Mouse (Mus musculus) midbrain, embryonic 15.5 days (tissue): Measurements from ENCODE around the gene Nipa1. TPM values are rescaled to one million over a fixed set of nuclear protein-coding genes. Genes with fewer than 3 reads are reported as not detected.
A peak's percentile ranks its signal among the peaks of the same experiment; 100 is the strongest.

Experiments
- ATAC-seq: fragments of 200-750 bp; cut with Nextera tagmentation; replicated peaks from 2 replicates; pipeline ENCODE4 v1.8.0; 2017; ENCODE audit warnings: moderate TSS enrichment
- H3K27ac ChIP-seq: fragments of 300-500 bp; sonication (generic); 2 replicates; pipeline ENCODE4 v1.5.1; 2015; ENCODE audit warnings: mild to moderate bottlenecking, inconsistent platforms
- H3K27me3 ChIP-seq: fragments of 300-500 bp; sonication (generic); replicated peaks from 2 replicates; pipeline ENCODE4 v1.6.1; 2015; ENCODE audit warnings: inconsistent platforms
- H3K36me3 ChIP-seq: fragments of 300-500 bp; sonication (generic); replicated peaks from 2 replicates; pipeline ENCODE4 v1.6.1; 2015; ENCODE audit warnings: inconsistent platforms
- H3K4me1 ChIP-seq: fragments of 300-500 bp; sonication (generic); 2 replicates; pipeline ENCODE4 v1.6.1; 2015; ENCODE audit warnings: inconsistent platforms
- H3K4me2 ChIP-seq: fragments of 300-500 bp; sonication (generic); 2 replicates; pipeline ENCODE4 v1.6.1; 2015; ENCODE audit warnings: inconsistent platforms, mild to moderate bottlenecking, moderate library complexity
- H3K4me3 ChIP-seq: fragments of 300-500 bp; sonication (generic); 2 replicates; pipeline ENCODE4 v1.5.1; 2015; ENCODE audit warnings: mild to moderate bottlenecking, inconsistent platforms
- H3K9ac ChIP-seq: fragments of 300-500 bp; sonication (generic); 2 replicates; pipeline ENCODE4 v1.6.1; 2015; ENCODE audit warnings: mild to moderate bottlenecking, inconsistent platforms
- H3K9me3 ChIP-seq: fragments of 300-500 bp; sonication (generic); 2 replicates; pipeline ENCODE4 v1.6.1; 2016; ENCODE audit warnings: inconsistent platforms
- WGBS: fragments of 180-500 bp; shearing (Covaris S2); methylation state at CpG from one replicate; pipeline ENCODE4 v1.1.7; 2015; ENCODE audit warnings: mixed read lengths; 5-methylcytosine and 5-hydroxymethylcytosine counted together
- polyA plus RNA-seq: library from polyadenylated mRNA; unstranded; fragments of >200 nt; fragmentation: Nextera tagmentation; extraction: Ambion mirVana; gene quantifications from 2 replicates; pipeline ENCODE4 v1.2.1, GENCODE M21; 2015

Gene Nipa1
- polyA plus RNA-seq, 1 experiment from 2014 or later = 30.2 TPM

- ATAC-seq = peak; percentile 98
- Histone ChIP-seq H3K4me3 (peak within 1 kb of the TSS; percentile 99), H3K27ac (peak within 1 kb of the TSS; percentile 91), H3K9ac (peak within 1 kb of the TSS; percentile 87), H3K9me3 (no peaks in the 10 kb centered on the region), H3K4me1 (peaks cover 22% of the 10 kb centered on the region), H3K27me3 (no peaks in the 10 kb centered on the region), H3K36me3 (no peaks in the 10 kb centered on the region), H3K4me2 (peak within 1 kb of the TSS; percentile 73)
- under 1% methylated on average over 70 of the region's 70 CpGs for WGBS
Observed at GRCm38 (mm10) chr7:55962004-55962908, 57.5 kb downstream of the Nipa1 start, which contains the start of gene Nipa2. TSS of gene Nipa2 (minus strand) at chr7:55962476.

DNA sequence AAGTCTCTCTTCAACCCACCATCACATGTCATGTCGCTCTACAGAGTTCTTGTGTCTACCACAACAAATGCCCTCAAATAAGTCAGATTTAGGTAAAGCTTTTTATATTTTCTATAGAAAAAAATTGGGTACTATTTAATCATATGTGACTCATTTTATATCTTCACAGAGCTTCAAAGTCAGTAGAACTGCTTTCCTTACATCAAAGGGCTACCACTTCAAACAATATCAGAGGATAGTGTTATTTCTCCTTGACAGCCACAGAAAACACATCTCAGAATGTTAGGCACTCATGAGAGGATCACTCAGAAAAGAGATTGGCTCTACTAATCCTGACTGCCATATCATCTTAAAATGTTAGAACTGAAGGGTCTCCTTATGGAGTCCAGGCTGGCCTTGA is 59.2 kb downstream of the Nipa1 start:
- Histone ChIP-seq H3K36me3 (no peaks in the 10 kb centered on the region), H3K9me3 (no peaks in the 10 kb centered on the region), H3K4me1 (peaks cover 22% of the 10 kb centered on the region), H3K9ac (no peak overlapping the region), H3K27me3 (no peaks in the 10 kb centered on the region), H3K4me3 (no peak overlapping the region), H3K27ac (no peak overlapping the region), H3K4me2 (peak overlapping the region; percentile 25; the same call in 1 of the 2 replicates)
- ATAC-seq = no peak
- 94% methylated on average over 1 of the region's 1 CpGs for WGBS

DNA sequence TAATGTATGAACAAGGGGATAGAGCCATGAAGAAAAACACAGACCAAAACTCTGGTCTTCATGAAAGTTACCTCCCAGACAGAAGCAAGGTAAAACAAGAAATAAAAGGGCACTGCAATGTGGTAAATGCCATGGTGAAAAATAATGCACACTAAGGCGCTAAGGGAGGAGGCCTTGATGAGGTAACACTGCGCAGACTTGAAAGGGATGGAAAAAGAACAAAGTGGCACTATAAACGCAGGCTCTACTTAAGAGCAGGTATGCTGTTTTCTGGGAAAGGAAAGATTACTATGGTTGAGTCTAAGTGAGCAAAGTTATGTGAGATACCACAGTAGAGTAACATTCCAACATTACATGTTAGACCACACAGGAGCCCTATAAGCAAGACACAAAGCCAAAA is 60.0 kb downstream of the Nipa1 start:
- WGBS = 98% methylated on average over 3 of the region's 3 CpGs
- Histone ChIP-seq H3K27ac (no peak overlapping the region), H3K4me3 (no peak overlapping the region), H3K9ac (no peak overlapping the region), H3K4me2 (no peak overlapping the region), H3K36me3 (no peaks in the 10 kb centered on the region), H3K4me1 (peaks cover 22% of the 10 kb centered on the region), H3K27me3 (no peaks in the 10 kb centered on the region), H3K9me3 (no peaks in the 10 kb centered on the region)
- no peak for ATAC-seq

DNA sequence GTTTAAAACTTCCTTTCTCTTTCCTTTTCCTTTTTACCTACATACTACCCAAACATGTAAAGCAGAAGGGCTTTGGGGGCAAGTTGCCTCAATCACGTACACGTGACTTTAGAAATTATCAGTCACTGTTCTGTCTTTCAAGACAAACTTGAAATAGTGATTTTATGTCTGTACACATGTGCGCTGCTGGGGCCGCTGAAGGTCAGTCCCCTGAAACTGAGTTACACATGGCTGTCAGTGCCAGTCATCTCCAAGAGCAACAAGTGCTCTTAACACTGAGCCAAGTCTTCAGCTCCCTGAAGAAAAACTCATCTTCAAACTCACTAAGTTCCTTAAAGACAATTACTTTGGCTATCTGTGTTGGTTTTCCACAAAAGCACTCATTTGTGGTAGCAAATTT is 61.8 kb downstream of the Nipa1 start:
- Histone ChIP-seq H3K4me1 (peaks cover 13% of the 10 kb centered on the region), H3K4me2 (no peak overlapping the region), H3K27ac (no peak overlapping the region), H3K9me3 (no peaks in the 10 kb centered on the region), H3K9ac (no peak overlapping the region), H3K36me3 (no peaks in the 10 kb centered on the region), H3K4me3 (no peak overlapping the region), H3K27me3 (no peaks in the 10 kb centered on the region)
- no peak for ATAC-seq
- 96% methylated on average over 4 of the region's 4 CpGs for WGBS

DNA sequence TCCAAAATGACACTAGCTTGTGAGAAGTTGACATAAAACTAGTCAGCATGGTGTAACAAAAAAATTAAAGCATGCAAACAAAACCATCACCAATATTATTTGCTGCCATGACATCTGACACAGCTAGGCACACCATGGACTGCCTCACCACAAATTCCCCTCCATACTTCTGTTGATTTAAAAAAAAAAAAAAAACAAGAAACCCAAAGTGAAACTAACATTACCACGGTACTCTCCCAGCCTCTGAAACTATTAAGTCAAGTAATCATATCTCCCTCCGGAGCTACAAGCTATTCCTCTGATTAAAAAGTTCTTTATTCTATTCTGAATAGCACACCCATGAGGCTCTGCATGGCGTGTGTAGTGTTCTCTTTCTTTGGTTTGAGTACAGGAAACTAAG is 62.6 kb downstream of the Nipa1 start:
- H3K4me3 ChIP-seq = no peak overlapping the region
- H3K4me2 ChIP-seq = no peak overlapping the region
- no peaks in the 10 kb centered on the region for H3K36me3 ChIP-seq
- WGBS = 98% methylated on average over 3 of the region's 3 CpGs
- H3K27me3 ChIP-seq = no peaks in the 10 kb centered on the region
- H3K27ac ChIP-seq = no peak overlapping the region
- ATAC-seq = no peak
- H3K9ac ChIP-seq = no peak overlapping the region
- H3K9me3 ChIP-seq = no peaks in the 10 kb centered on the region
- H3K4me1 ChIP-seq = peaks cover 10% of the 10 kb centered on the region

DNA sequence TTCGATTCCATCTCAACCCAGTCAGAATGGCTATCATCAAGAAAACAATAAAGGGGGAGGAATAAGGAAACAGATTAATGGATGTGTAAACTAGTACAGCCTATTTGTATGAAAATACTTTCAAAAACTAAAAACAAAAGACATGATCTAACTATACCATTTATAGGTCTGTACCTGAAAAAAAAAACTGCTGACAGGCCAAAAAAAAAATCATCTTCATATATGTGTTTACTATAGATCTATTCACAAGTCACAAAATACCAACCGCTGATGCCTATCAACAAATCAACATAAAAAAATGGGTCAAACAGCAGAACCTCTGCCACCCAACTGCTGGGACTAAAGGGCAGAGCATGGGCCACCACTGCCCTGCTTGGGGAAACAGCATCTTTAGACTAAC is 63.7 kb downstream of the Nipa1 start:
- no peak overlapping the region for H3K27ac ChIP-seq
- H3K4me1 ChIP-seq = peaks cover 6% of the 10 kb centered on the region
- no peaks in the 10 kb centered on the region for H3K36me3 ChIP-seq
- ATAC-seq = no peak
- H3K9me3 ChIP-seq = no peaks in the 10 kb centered on the region
- WGBS = over 99% methylated on average over 2 of the region's 2 CpGs
- H3K27me3 ChIP-seq = no peaks in the 10 kb centered on the region
- H3K4me3 ChIP-seq = no peak overlapping the region
- no peak overlapping the region for H3K4me2 ChIP-seq
- no peak overlapping the region for H3K9ac ChIP-seq

- Histone ChIP-seq H3K4me1 (no peaks in the 10 kb centered on the region), H3K9ac (no peak overlapping the region), H3K36me3 (no peaks in the 10 kb centered on the region; the same call in 1 of the 2 replicates), H3K27me3 (no peaks in the 10 kb centered on the region), H3K9me3 (no peaks in the 10 kb centered on the region), H3K27ac (no peak overlapping the region), H3K4me2 (no peak overlapping the region), H3K4me3 (no peak overlapping the region)
- WGBS = 93% methylated on average over 4 of the region's 4 CpGs
- no peak for ATAC-seq
Observed at GRCm38 (mm10) chr7:55938341-55938740, 81.4 kb downstream of the Nipa1 start.

GRCm38 (mm10) chr7:55935025-55935424 is 84.7 kb downstream of the Nipa1 start:
- H3K27me3 ChIP-seq = no peaks in the 10 kb centered on the region
- no peak overlapping the region for H3K4me2 ChIP-seq
- H3K9me3 ChIP-seq = no peaks in the 10 kb centered on the region
- no peak overlapping the region for H3K4me3 ChIP-seq
- H3K9ac ChIP-seq = no peak overlapping the region
- no peak overlapping the region for H3K27ac ChIP-seq
- ATAC-seq = no peak
- no peaks in the 10 kb centered on the region for H3K4me1 ChIP-seq
- 97% methylated on average over 2 of the region's 2 CpGs for WGBS
- H3K36me3 ChIP-seq = peaks cover 8% of the 10 kb centered on the region; the same call in 1 of the 2 replicates

DNA sequence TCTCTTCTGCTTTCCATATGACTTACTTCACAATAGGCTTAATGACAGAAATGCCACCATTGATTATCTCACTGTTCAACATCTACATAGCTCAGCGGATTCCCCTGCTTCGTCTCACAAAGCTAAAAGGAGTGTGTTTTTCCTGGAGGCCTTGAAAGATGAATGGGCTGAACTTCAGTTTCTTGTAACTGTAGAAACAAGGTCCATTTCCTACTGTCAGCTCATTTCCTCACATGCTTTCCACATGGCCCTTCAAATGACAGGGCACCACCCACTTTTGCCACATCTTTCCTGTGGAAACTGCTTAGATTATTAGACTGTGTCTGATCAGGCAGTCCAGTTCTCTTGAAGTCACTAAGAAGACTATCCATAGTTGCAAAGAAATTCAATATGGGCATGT is 91.1 kb downstream of the Nipa1 start:
- ATAC-seq = no peak
- Histone ChIP-seq H3K27ac (no peak overlapping the region), H3K36me3 (peaks cover 24% of the 10 kb centered on the region), H3K4me3 (no peak overlapping the region), H3K27me3 (no peaks in the 10 kb centered on the region), H3K4me1 (no peaks in the 10 kb centered on the region), H3K9me3 (no peaks in the 10 kb centered on the region), H3K4me2 (no peak overlapping the region), H3K9ac (no peak overlapping the region)
- WGBS = 88% methylated on average over 2 of the region's 2 CpGs

Other genes starting within 250 kb of the Nipa1 start
- gene Tubgcp5, start 225.8 kb downstream of the Nipa1 start, polyA plus RNA-seq = 36.1 and 42.9 TPM in 2 replicates
- 47.6 and 48.9 TPM in 2 replicates for gene Cyfip1, start 178.2 kb downstream of the Nipa1 start, polyA plus RNA-seq
- gene Nipa2, start 57.5 kb downstream of the Nipa1 start, polyA plus RNA-seq = 31.1 and 31.4 TPM in 2 replicates
- gene Herc2, start 30.2 kb upstream of the Nipa1 start, polyA plus RNA-seq = 53.2 and 56.3 TPM in 2 replicates
- gene Oca2, start 219.8 kb upstream of the Nipa1 start, polyA plus RNA-seq = 0.29 and 0.35 TPM in 2 replicates